Mouse (Mus musculus) G1E (cell line): ENCODE results near the gene Rasa4. TPM values are rescaled to one million over a fixed set of nuclear protein-coding genes. Genes with fewer than 3 reads are reported as not detected.

Experiments
- ATAC-seq: 2 replicates; pipeline ENCODE4 v1.8.0; 2016; ENCODE audit warnings: mild to moderate bottlenecking; ENCODE audit not compliant: insufficient number of reproducible peaks, poor library complexity, low FRiP score, severe bottlenecking; ENCODE audit errors: extremely low read depth
- DNase-seq: peaks from one replicate; pipeline ENCODE4 v3.0.0; 2012; ENCODE audit warnings: low spot score
- H3K27me3 ChIP-seq: 2 replicates; pipeline ENCODE4 v1.6.1; 2012; ENCODE audit warnings: mild to moderate bottlenecking, low read length, inconsistent platforms; ENCODE audit not compliant: insufficient read depth
- H3K36me3 ChIP-seq: replicated peaks from 2 replicates; pipeline ENCODE3; 2012; ENCODE audit warnings: mild to moderate bottlenecking, inconsistent platforms
- H3K4me1 ChIP-seq: 2 replicates; pipeline ENCODE4 v1.6.1; 2012; ENCODE audit warnings: low read depth, low read length, inconsistent platforms, mixed read lengths; ENCODE audit not compliant: insufficient read depth
- H3K4me3 ChIP-seq: 2 replicates; pipeline ENCODE4 v1.5.1; 2012; ENCODE audit warnings: low read depth, mild to moderate bottlenecking, inconsistent platforms, low read length, moderate library complexity, mixed read lengths
- H3K9me3 ChIP-seq: replicated peaks from 2 replicates; pipeline ENCODE4 v1.6.1; 2012; ENCODE audit warnings: inconsistent platforms
- CTCF ChIP-seq: IDR thresholded peaks from 2 replicates; pipeline ENCODE4 v1.5.1; 2012; ENCODE audit warnings: low read depth, low read length, inconsistent platforms, mixed read lengths
- GATA1 ChIP-seq: IDR thresholded peaks from 2 replicates; pipeline ENCODE4 v1.6.1; 2012; ENCODE audit warnings: borderline replicate concordance, low read length, inconsistent platforms, mixed read lengths
- GATA2 ChIP-seq: IDR thresholded peaks from 2 replicates; pipeline ENCODE4 v1.6.1; 2012; ENCODE audit warnings: low read depth, low read length, inconsistent platforms, borderline replicate concordance
- POLR2AphosphoS5 ChIP-seq: IDR thresholded peaks from 2 replicates; pipeline ENCODE4 v1.6.1; 2012; ENCODE audit warnings: low read depth, low read length, inconsistent platforms; ENCODE audit not compliant: insufficient replicate concordance
- TAL1 ChIP-seq: conservative IDR thresholded peaks from 2 replicates; pipeline ENCODE4 v1.6.1; 2012; ENCODE audit warnings: low read depth, low read length, inconsistent platforms, mixed read lengths
- polyA plus RNA-seq: library from polyadenylated mRNA; stranded (reverse); fragments of >175 nt; gene quantifications from 2 replicates; pipeline ENCODE4 v1.2.3, GENCODE M21; 2012
- total RNA-seq, 2 experiments: library from RNA; stranded (forward) in 1 of 2; stranded (reverse) in 1 of 2; fragments of 200-1000 nt in 1 of 2; fragments of >200 nt in 1 of 2; fragmentation: Nextera tagmentation in 1 of 2; gene quantifications; 2 replicates each; pipeline ENCODE4 v1.2.3; 2014 to 2017

Gene Rasa4
- total and polyA plus RNA-seq, 3 experiments = 0.18 to 0.38 TPM; not detected in 1

GRCm38 (mm10) chr5:136077001-136077550 lies 6.6 kb upstream of the Rasa4 start:
- no peaks in the 10 kb centered on the region for H3K36me3 ChIP-seq
- ATAC-seq = no peak
- H3K4me3 ChIP-seq = no peak overlapping the region
- no peak for DNase-seq
- H3K9me3 ChIP-seq = no peaks in the 10 kb centered on the region
- no peaks in the 10 kb centered on the region for H3K4me1 ChIP-seq
- no peak for TF ChIP-seq TAL1
- no peak for TF ChIP-seq POLR2AphosphoS5
- no peak for TF ChIP-seq GATA2
- TF ChIP-seq CTCF = no peak
- no peak for TF ChIP-seq GATA1
- peaks cover 16% of the 10 kb centered on the region for H3K27me3 ChIP-seq

GRCm38 (mm10) chr5:136078136-136078535 lies 5.6 kb upstream of the Rasa4 start:
- TF ChIP-seq GATA1 (no peak), TAL1 (no peak), CTCF (no peak), GATA2 (no peak), POLR2AphosphoS5 (no peak)
- Histone ChIP-seq H3K27me3 (peaks cover 12% of the 10 kb centered on the region), H3K4me1 (0 out of 2 replicates have a peak, but pooled peaks cover under 1% of the 10 kb centered on the region), H3K4me3 (no peak overlapping the region), H3K36me3 (no peaks in the 10 kb centered on the region), H3K9me3 (no peaks in the 10 kb centered on the region)
- no peak for ATAC-seq
- DNase-seq = no peak

- H3K9me3 ChIP-seq = no peaks in the 10 kb centered on the region
- peaks cover 32% of the 10 kb centered on the region for H3K27me3 ChIP-seq
- no peaks in the 10 kb centered on the region for H3K36me3 ChIP-seq
- no peak for TF ChIP-seq TAL1
- TF ChIP-seq CTCF = peak; percentile 35; the same call in 1 of the 2 replicates
- no peak for ATAC-seq
- no peak for DNase-seq
- peaks cover 21% of the 10 kb centered on the region for H3K4me1 ChIP-seq
- H3K4me3 ChIP-seq = no peak overlapping the region
Observed at GRCm38 (mm10) chr5:136082345-136082744, 1.4 kb upstream of the Rasa4 start.

GRCm38 (mm10) chr5:136084144-136084881 lies 597 bp downstream of the Rasa4 start:
- Histone ChIP-seq H3K9me3 (no peaks in the 10 kb centered on the region), H3K27me3 (peaks cover 38% of the 10 kb centered on the region), H3K4me1 (peaks cover 21% of the 10 kb centered on the region), H3K4me3 (peak overlapping the region; percentile 69), H3K36me3 (no peaks in the 10 kb centered on the region)
- TF ChIP-seq TAL1 = no peak
- no peak for TF ChIP-seq CTCF
- no peak for TF ChIP-seq GATA2
- no peak for TF ChIP-seq POLR2AphosphoS5
- no peak for TF ChIP-seq GATA1
- ATAC-seq (no peak), DNase-seq (no peak)

- Histone ChIP-seq H3K27me3 (peaks cover 38% of the 10 kb centered on the region), H3K4me3 (no peak overlapping the region), H3K4me1 (peaks cover 21% of the 10 kb centered on the region), H3K36me3 (no peaks in the 10 kb centered on the region), H3K9me3 (no peaks in the 10 kb centered on the region)
- TF ChIP-seq GATA1 (no peak), POLR2AphosphoS5 (no peak), GATA2 (no peak), TAL1 (no peak), CTCF (no peak)
- no peak for DNase-seq
- no peak for ATAC-seq
Observed at GRCm38 (mm10) chr5:136084891-136085651, 1.4 kb downstream of the Rasa4 start.

GRCm38 (mm10) chr5:136086290-136086689 lies 2.6 kb downstream of the Rasa4 start:
- H3K36me3 ChIP-seq = no peaks in the 10 kb centered on the region
- TF ChIP-seq POLR2AphosphoS5 = no peak
- TF ChIP-seq GATA1 = no peak
- no peak for TF ChIP-seq CTCF
- no peak for TF ChIP-seq TAL1
- no peak for TF ChIP-seq GATA2
- peaks cover 46% of the 10 kb centered on the region for H3K27me3 ChIP-seq
- ATAC-seq = no peak
- peaks cover 21% of the 10 kb centered on the region for H3K4me1 ChIP-seq
- H3K9me3 ChIP-seq = no peaks in the 10 kb centered on the region
- H3K4me3 ChIP-seq = no peak overlapping the region
- no peak for DNase-seq
